Mouse (Mus musculus) gonadal fat pad, adult 2 months (tissue): Measurements from ENCODE around the gene Nsun7. TPM values are rescaled to one million over a fixed set of nuclear protein-coding genes. Genes with fewer than 3 reads are reported as not detected.
"Not testable (repeated sequence)": the region's sequence is repeated elsewhere in the genome, so short reads cannot be mapped to it uniquely, and the experiment has no call there.

Experiments used
- DNase-seq: peaks from one replicate; pipeline ENCODE4 v3.0.0-alpha.2; 2012; ENCODE audit warnings: low read depth
- polyA plus RNA-seq: library from polyadenylated mRNA; depleted of rRNA; stranded (reverse); fragments of >200 nt; gene quantifications from 2 replicates; pipeline ENCODE4 v1.2.3, GENCODE M21; 2012; rRNA removed

Nsun7 gene
- polyA plus RNA-seq = 0.34 and 0.49 TPM in 2 replicates

DNA sequence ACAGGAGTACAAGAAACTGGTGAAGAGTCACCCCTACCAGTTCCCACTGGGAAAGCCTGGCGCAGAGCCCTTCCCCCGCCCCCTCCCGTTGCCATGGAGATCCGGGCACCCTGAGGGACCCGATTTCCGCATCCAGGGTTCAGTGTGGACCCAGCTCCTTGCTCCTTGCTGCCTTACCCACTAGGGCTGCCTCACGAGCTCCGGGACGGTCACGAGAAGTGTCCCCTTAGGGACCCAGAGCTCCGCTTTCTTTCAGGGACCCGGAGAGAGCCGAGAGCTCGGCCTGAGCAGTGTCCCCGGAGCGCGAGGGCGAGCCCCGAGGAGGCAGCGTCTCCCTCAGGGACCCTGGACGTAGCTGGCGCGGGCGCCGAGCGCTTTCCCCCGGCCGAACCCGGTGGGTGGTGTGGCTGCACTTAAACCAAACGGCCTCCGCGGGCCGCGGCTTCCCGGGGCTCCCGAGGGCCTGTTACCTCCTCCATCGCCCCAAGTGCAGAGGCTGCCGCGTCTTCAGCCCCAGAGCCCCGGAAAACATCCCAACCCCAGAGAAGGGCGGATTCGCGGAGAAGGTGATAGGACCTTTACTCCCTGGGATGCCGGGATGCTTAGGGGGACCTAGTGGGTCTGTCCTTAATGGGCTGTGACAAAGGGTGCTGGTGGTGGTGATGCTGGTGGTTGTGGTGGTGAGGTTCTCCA, at the start of gene Nsun7:
Gene Nsun7 (plus strand): TSS at position 142 of the 693 bp plus-strand sequence.
- DNase-seq = no peak

DNA sequence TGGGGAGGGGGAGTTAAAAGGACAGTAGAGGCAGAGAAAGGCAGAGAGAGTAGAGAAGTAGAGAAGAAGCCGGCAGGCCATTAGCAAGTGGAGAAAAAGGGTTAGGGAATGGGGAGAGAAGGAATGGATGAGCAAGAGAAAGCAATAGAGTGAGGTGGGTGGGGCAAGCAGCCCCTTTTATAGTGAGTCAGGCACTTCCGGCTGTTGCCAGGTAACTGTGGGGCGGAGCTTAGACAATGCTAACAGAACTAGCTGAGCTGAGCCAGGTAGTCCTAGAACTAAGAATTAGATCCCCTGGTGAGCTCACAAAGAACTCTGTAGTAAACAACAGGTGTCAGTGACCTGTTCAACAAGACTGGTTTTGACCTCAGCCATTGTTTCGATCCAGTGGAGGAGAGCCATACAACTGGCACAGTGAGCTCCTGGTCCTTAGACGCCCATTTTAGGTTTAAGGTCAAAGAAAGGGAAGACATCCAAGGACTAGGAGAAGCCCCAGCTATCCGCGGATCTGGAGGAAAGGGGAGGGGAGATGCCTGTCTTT, 45.2 kb upstream of the Nsun7 start:
- no peak for DNase-seq

DNA sequence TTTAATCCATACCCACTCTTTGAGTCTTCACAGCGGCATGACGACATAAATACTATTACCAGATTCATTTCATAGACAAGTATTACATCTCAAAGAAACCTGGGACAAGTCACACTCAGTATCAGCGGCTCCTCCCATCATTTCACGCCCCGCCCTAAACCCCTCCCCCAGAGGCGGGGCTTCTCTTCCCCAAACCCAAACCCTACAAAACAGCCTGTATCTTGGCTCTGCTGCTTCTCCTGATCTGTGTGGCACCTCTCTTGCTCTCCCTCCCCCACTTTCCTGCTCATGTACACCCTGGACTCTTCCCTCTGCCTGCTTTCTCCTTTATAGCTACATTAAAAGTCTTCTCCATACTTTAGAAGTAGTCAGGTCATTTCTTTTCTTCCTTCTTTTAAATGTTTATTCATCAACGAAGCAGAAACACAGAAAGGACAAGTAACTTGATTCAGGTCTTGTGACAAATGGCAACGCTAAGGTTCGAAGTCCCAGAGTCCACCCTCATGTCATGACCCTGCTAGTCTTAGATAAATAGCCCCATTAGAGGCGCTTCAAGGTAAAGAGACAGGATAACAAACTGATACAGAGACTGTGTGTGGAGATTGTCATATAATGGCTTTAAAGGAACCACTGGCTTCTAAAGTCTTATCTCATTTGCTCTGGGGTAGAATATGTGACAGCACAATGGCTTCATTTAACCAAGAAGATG, 44.0 kb upstream of the Nsun7 start:
- DNase-seq = no peak

DNA sequence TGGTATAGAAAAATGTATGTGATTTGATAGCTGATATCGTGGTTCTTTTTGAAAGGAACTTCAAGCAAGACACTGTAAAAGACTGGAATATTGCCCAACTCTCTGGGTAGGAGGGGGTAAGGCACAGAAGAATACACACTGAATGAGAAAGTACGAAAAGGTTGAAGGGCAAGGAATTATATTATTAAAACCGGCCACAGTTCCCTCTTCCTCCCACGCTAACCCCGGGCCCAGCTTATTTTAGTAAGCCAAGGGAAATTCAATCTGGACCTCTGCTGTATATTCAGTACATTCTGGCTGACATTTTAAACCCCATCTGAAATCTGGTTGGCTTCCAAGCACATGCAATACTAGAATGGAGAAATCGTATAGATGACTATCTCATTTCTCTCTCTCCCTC, 40.0 kb upstream of the Nsun7 start:
- peak; percentile 94 for DNase-seq

DNA sequence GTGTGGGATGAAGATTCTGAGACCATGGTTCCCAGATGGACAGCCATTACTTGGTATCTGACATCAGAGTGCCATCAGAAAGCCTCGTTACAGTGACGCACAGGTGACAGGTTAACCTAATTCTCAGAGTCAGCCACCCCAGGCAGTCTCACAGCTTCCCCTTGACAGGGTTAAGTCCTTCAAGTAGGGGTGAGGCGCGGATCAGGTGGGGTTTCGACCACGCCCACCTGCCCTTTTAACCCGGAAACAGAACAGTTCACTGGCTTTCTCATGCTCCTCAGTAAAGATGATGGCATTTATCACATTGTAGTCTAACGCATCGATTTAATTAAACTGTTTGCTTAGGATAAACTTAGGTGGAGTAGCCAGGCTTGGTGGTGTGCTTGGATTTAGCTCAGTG, 39.1 kb upstream of the Nsun7 start:
- DNase-seq = no peak

DNA sequence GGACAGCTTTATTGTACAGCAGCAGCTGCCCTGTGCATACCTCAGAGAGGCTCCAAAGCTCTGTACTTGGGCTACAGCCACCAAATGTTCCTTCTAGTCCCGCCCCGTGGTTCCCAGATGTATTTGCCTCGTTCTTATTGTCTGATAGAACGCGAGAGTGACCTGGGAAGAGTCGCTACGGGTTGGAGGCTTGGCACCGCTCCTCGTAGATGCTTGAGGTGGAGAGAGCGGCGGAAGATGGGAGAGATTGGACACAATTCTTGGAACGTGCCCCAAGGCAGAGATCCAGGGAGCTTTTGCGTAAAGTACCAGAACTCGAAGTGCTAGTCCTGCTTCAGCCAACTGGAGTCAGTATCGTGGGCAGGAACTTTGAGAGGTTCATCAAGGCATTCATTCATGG, 36.8 kb upstream of the Nsun7 start:
- DNase-seq = peak; percentile 98

DNA sequence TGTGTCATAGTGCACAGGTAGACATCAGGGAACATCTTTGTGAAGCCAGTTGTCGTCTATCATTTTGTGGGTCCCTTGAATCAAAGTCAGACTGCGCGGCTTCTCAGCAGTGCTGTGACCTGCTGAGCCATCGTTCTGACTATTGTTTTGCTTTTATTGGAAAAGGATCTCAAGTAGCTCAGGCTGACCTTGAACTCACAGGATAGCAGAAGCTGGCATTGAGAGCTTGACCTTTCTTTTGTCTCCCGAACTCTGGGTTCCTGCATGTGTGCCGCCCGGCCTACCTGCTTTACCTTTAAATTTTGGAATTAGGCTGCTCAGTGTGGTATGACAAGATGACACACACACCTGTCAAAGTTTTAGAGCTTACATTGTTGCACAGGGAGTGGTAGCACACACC, 33.2 kb upstream of the Nsun7 start:
- no peak for DNase-seq

DNA sequence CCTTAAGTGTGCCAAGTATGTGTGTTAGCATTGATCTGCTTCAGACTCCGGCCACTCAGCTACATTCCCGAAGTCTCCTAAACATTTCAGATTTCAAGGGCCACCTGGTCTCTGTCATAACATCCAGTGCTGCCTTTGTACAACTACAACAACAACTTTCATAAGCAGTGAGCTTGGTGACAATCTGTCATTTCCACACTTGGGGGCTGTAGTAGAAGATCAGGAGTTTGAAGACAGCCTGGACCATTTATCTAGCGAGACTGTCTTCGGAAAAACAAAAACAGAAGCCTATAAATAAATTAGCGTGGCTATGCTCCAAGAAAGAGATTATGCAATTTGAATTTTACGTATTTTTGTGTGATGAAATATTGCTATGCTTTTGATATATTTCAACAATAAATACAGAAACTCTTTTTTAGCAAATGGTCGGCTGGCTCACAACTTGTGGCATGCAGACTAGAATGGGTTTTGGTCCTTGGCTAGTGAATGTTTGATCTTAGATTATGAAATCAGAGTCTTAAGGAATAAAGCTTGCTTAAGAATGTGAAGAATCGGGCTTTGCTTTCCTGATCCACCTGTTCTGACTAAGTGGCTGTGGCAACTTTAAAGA, 27.9 kb upstream of the Nsun7 start:
- DNase-seq = no peak

DNA sequence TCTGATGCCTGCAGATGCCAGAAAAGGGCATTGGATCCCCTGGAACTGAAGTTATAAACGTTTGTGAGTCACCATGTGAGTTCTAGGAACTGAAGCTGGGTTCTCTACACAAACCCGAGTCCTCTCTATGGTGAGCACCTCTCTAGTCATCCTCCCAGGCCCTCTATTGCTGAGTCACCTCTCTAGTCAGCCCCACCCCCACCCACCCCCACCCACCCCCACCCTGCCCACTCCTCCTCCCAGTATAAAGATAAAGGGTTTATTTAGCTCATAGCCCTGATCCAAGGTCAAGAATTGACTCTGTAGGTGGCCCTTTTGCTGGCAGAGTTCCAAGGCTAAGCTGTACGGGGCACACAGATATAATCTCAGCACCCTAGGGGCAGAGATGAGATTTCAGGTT, 27.2 kb upstream of the Nsun7 start:
- DNase-seq = no peak

DNA sequence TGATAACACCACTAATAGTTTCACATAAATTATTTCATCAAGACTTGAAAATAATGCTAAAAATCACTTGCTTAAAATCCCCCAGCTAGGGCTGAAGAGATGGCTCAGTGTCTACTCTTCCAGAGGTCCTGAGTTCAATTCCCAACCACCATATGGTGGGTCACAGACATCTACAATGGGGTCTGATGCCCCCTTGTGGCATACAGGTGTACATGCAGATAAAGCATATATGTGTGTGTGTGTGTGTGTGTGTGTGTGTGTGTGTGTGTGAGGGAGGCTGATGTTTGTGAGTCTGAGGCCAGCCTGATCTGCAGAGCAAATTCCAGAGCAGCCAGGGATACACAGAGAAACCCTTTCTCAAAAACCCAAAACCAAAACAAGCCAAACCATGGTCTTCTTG, 17.8 kb upstream of the Nsun7 start:
- DNase-seq = no peak

DNA sequence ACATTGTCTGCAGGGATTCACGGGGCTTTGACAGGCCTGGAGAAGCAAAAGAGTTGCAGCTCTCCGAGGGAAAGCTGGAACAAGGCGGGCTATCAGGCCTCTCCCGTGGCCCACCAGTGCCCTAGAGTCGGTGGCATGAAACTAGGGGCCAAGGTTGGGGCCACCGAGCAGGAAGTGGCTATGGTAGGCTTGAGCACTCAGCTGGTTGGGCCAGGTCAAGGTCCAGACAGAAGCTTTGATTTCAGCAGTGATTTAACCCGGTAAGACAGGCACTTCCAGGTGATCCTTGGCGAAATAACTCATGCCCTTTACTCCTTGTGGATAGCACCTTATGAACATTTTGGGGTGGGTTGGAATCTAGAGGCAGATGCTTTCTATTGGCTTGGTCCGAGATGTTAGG, 16.2 kb upstream of the Nsun7 start:
- DNase-seq = no peak

DNA sequence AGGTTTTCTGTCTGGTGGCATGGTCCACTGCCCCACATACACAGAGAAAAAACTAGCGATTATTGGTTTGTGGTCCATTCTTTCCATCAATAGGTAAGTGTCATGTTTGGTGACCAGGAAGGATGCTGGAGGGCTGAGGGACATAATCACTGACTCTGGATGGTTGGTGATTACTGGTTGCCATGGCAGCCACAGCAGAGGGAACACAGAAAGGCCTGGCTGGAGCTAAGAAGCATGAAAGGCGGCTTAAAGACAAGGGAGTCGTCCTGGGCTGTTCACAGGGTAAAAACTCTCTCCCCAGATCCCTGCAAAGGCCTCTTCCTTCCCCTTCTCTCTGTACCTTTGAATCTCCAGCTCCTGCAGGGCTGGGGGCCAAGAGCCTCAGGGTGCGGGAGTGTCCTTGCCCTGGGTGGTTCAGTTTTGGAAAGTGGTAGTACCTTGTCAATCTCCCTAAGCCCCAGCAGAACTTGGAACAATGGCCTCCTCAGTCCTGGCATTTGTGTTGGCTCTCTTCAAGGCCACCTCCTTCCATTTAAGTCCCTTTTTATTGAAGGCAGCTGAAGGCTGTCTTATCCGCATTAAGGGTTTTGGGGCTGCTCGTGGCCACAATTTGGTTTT, 15.5 kb upstream of the Nsun7 start:
- DNase-seq = no peak

DNA sequence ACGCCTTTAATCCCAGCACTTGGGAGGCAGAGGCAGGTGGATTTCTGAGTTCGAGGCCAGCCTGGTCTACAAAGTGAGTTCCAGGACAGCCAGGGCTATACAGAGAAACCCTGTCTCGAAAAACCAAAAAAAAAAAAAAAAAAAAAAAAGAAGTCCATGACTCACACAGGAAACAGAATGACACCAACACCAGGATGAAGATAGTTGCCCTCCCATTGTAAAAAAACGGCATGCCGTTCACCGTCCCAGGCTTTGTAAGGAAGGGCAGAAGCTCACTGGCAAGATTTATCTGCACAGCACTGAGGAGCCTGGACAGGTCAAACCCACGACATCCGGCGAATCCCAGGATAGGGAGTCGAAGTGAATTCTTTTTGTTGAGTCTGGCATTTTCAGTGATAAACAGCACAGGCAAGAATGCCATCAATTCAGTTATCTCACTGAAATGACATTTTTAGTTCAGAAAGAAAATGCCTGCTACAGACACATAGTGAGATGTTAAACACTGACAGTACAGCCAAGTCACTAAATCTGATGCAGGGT, 13.7 kb upstream of the Nsun7 start:
- no peak for DNase-seq

DNA sequence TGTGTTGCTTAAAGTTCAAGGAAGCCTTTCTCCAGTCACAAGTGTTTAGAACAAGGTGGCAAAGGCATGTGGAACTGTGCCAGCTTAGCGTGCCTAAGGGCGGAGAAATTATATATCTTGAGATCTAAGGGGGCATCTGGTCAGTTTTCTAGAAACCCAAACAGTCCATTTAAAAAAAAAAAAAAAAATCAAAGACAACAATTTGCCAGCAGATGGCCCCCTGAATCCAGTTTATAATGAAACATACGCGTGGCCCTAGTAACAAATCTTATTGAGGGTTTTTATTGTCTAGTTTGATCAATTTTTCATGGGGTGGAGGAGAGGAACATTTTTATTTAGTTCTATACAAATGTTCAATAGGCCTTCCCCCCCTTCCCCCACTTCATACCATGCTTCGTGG, 6.5 kb upstream of the Nsun7 start:
- DNase-seq = no peak

DNA sequence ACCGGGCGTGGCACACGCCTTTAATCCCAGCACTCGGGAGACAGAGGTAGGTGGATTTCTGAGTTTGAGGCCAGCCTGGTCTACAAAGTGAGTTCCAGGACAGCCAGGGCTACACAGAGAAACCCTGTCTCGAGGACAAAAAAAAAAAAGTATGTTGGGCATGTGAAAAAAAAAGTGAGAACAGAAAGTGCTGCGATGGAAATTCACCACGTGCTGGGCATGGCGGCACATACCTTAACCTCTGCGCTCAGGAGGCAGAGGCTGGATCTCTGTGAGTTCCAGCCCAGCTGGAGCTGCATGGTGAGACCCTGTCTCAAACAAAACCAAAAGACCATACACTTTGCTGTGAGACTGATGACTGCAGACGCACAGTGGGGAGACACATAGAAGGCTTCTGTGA, 4.7 kb upstream of the Nsun7 start:
- DNase-seq = no peak

DNA sequence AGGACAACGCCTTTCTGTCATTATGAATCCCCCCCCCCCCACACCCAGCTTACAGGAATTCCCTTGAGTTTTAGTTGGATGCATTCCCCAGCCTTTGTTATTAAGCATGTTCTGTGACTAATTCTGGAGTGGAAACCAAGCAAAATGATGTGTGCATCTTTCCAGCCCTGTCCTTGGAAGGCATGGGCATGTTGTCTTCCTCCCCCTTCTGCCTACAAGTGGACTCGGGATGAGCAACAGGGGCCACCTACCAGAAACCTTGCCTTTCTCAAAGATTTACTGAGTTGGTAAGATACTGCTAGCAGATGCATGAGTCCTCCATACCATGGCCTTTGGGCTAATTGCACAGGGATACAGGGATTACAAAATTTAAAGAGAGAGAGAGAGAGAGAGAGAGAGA, 697 bp upstream of the Nsun7 start:
- DNase-seq = no peak

DNA sequence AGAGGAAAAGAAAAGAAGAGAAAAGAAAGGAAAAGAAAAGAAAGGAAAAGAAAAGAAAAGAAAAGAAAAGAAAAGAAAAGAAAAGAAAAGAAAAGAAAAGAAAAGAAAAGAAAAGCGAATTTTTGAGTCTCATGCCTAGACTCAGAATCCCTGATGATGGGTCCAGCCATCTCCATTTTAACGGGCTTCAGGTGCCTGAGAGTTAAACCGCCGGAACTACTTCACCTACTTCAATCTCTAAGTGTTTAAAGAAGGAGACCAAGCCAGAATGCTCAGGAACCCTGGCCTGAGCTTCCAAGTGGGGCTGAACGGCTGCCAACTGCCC, 304 bp upstream of the Nsun7 start:
- DNase-seq = not testable (repeated sequence)

DNA sequence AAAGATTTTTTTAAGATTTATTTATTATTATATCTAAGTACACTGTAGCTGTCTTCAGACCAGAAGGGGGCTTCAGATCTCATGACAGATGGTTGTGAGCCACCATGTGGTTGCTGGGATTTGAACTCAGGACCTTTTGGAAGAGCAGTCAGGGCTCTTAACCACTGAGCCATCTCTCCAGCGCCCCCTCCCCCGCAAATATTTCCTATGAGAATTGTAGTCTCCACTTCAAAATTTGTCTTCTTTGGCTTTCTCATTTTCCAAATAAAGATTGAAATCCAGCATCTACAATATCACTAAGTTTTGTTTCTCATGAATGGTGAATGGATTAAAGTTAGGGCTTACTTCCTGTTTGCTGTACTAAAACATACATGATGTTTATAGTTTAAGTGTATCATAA, 2.8 kb downstream of the Nsun7 start:
- DNase-seq = no peak

DNA sequence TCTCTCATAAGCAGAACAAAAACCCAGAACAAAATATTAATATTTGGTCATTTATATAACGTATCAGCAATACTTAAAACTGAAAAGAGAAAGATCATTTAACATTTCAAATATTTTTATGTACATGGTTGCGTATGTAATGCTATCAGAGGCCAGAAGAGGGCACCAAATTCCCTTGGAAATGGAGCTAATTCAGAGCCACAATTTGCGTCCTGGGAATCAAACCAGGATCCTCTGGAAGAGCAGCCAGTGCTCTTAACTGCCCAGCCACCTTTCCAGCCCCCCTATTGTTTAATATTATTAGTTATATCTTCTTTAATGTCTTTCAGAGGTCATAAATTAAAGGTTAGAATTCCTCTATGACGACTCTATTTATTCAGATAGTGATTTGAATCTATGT, 3.7 kb downstream of the Nsun7 start:
- DNase-seq = no peak

DNA sequence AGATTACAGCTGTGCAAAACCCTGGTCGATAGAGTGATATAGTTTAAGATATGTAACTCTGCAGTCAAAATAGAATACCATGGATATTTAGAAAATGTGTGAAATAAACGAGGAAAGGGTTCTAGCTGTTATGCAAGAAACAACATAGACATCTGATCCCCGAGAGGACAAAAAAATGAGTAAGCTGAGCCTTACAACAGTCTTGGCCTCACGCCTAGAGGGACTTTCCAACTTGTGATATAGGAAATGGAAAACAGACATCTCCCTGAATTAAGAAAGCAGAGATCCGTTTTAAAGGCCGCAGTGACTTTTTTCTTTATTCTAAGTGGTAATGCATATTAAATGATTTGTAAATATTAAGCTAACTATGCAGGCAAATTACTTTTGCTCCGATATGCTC, 9.9 kb downstream of the Nsun7 start:
- DNase-seq = no peak

DNA sequence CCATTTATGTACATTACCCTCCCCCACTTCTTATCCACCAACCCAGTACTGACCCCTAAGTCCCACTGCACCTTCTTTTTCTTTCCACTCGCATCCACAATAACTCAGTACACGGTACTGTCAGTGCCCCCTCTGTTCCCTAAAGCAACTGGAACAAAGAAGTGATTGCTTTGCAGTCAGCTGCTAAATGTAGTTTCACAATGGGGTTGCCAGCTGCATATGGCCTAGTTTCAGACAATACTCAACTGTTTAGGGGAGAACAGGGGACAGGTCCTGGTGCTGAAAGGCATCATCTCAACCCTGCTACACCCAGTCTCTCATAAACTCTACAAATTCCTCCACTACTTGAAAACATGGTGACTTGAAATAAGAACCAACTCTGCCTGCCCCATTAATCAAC, 11.4 kb downstream of the Nsun7 start:
- no peak for DNase-seq

DNA sequence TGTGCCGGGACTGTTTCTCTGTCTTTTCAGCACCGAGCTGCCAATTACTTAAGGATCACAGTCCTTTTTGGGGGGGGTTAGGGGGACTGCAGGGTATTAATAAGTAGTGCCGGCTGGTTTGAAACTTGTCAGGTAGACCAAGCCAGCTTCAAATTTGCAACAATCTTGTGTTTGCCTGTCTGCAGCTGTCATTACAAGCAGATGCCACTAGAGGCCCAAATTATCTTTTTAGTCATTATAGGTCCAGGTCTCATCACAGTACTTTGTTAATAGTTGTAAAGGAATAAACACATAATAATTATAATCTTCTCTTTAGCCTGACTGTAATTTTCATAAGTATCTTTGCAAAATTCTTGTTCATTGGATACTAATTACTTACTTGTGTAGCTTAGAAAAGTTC, 14.7 kb downstream of the Nsun7 start:
- no peak for DNase-seq
